Mouse (Mus musculus) olfactory bulb, adult 2 months (tissue): Measurements from ENCODE around the gene Usp15.

Experiments used
- CTCF ChIP-seq: fragments of 200-500 bp; IDR thresholded peaks from 2 replicates; pipeline ENCODE4 v1.5.1; 2012; ENCODE audit warnings: low read depth, mild to moderate bottlenecking, low read length, moderate library complexity; ENCODE audit not compliant: insufficient read depth
- POLR2A ChIP-seq: fragments of 200-500 bp; IDR thresholded peaks from 2 replicates; pipeline ENCODE4 v1.6.1; 2012; ENCODE audit warnings: mild to moderate bottlenecking, low read depth, low read length, moderate library complexity; ENCODE audit not compliant: insufficient read depth

DNA sequence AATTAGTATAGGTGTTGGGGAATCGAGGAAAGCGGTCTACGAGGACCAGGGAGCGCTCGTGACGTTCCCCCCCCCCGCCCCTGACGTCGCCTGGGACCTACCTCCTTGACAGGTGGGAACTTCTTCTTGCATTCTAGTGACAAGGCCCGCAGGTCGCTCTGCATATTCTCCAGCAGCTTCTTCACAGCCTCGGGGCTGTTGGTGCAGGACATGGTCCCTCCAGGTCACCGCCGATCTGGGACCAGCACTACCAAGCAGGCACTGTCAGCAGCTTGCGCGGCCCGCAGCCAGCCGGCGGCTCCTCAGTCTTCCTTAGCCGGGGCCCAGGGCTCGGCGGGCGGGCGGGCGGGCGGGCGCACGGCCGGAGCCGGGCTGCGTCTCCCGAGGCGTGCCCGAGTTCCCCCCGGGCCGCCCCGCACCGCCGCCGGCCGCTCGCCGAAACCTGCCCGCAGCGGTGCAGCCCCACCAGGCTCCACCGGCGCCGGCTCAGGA lies 121.0 kb downstream of the Usp15 start:
- no peak for TF ChIP-seq CTCF
- TF ChIP-seq POLR2A: no peak
